Mouse (Mus musculus): ENCODE results near the gene Herc2. TPM values are rescaled to one million over a fixed set of nuclear protein-coding genes. Genes with fewer than 3 reads are reported as not detected.

Herc2 gene
- polyA plus RNA-seq, 1 experiment from 2014 or later = 21.2 TPM

- no peaks in the 10 kb centered on the region for H3K9me3 ChIP-seq (ENCODE audit: control insufficient read depth, low read length)
- no peaks in the 10 kb centered on the region for H3K27me3 ChIP-seq (ENCODE audit: control insufficient read depth, insufficient read depth, low read length)
- no peak overlapping the region for H3K4me2 ChIP-seq (ENCODE audit: low read length)
- H3K36me3 ChIP-seq (ENCODE audit: control insufficient read depth, insufficient read depth, low read length) = no peaks in the 10 kb centered on the region
- H3K4me1 ChIP-seq (ENCODE audit: control insufficient read depth in 2 of 2, insufficient read depth in 2 of 2, low read length in 2 of 2) = no peaks in the 10 kb centered on the region
- no peak overlapping the region for H3K27ac ChIP-seq (replicated peaks in 1 of 2; ENCODE audit: control insufficient read depth in 1 of 2, insufficient read depth in 1 of 2, low read depth in 2 of 2, low read length in 2 of 2)
- ATAC-seq (ENCODE audit: insufficient number of reproducible peaks, insufficient read depth, low FRiP score, low read depth) = no peak
- no peak overlapping the region for H3K9ac ChIP-seq (ENCODE audit: low read length)
- 73% methylated on average over 3 of the region's 3 CpGs for WGBS
- no peak overlapping the region for H3K4me3 ChIP-seq (ENCODE audit: control insufficient read depth in 1 of 2, insufficient read depth in 1 of 2, low read depth in 1 of 2, low read length in 2 of 2)
These were observed 208.0 kb downstream of the Herc2 start for GRCm38 (mm10) chr7:56257875-56258441.

GRCm38 (mm10) chr7:56277506-56277905 is 227.5 kb downstream of the Herc2 start:
- Histone ChIP-seq H3K36me3 (ENCODE audit: control insufficient read depth, insufficient read depth, low read length) (no peaks in the 10 kb centered on the region), H3K27me3 (ENCODE audit: control insufficient read depth, insufficient read depth, low read length) (no peaks in the 10 kb centered on the region), H3K4me2 (ENCODE audit: low read length) (no peak overlapping the region), H3K9ac (ENCODE audit: low read length) (no peak overlapping the region), H3K4me3 (ENCODE audit: control insufficient read depth in 1 of 2, insufficient read depth in 1 of 2, low read depth in 1 of 2, low read length in 2 of 2) (no peak overlapping the region), H3K27ac (replicated peaks in 1 of 2; ENCODE audit: control insufficient read depth in 1 of 2, insufficient read depth in 1 of 2, low read depth in 2 of 2, low read length in 2 of 2) (no peak overlapping the region), H3K9me3 (ENCODE audit: control insufficient read depth, low read length) (no peaks in the 10 kb centered on the region), H3K4me1 (ENCODE audit: control insufficient read depth in 2 of 2, insufficient read depth in 2 of 2, low read length in 2 of 2) (no peaks in the 10 kb centered on the region)
- WGBS = 86% methylated on average over 2 of the region's 2 CpGs
- no peak for ATAC-seq (ENCODE audit: insufficient number of reproducible peaks, insufficient read depth, low FRiP score, low read depth)

Other genes starting within 250 kb of the Herc2 start
- 54.8 and 61.0 TPM in 2 replicates for gene Cyfip1, start 208.5 kb upstream of the Herc2 start, polyA plus RNA-seq (2014; fragmentation: Nextera tagmentation; extraction: Ambion mirVana)
- gene Nipa2, start 87.7 kb upstream of the Herc2 start, polyA plus RNA-seq (2014; fragmentation: Nextera tagmentation; extraction: Ambion mirVana) = 46.2 and 53.0 TPM in 2 replicates
- 3.6 TPM in 2 replicates for gene Nipa1, start 30.2 kb upstream of the Herc2 start, polyA plus RNA-seq (2014; fragmentation: Nextera tagmentation; extraction: Ambion mirVana)
- not detected in 2 replicates for gene Oca2, start 189.6 kb downstream of the Herc2 start, polyA plus RNA-seq (2014; fragmentation: Nextera tagmentation; extraction: Ambion mirVana)

All from heart, embryonic 14.5 days (tissue).